Mouse (Mus musculus) C2C12 (cell line): ENCODE results near the gene Ank2.

Source experiments
- CEBPB ChIP-seq: IDR thresholded peaks from one replicate; pipeline ENCODE4 v1.6.1; 2011; ENCODE audit warnings: low read depth, mild to moderate bottlenecking, control low read depth, moderate library complexity
- CTCF ChIP-seq: IDR thresholded peaks from one replicate; pipeline ENCODE4 v1.5.1; 2011; ENCODE audit not compliant: control insufficient read depth, insufficient read depth, insufficient read length
- MAX ChIP-seq: IDR thresholded peaks from one replicate; pipeline ENCODE4 v1.6.1; 2011; ENCODE audit warnings: mild to moderate bottlenecking, control low read depth
- MYOD1 ChIP-seq: IDR thresholded peaks from one replicate; pipeline ENCODE4 v1.6.1; 2011; ENCODE audit warnings: low read depth; ENCODE audit not compliant: control insufficient read depth, insufficient read length
- MYOG ChIP-seq: IDR thresholded peaks from one replicate; pipeline ENCODE4 v1.6.1; 2011; ENCODE audit not compliant: control insufficient read depth, insufficient read length; ENCODE audit errors: extremely low read depth
- USF1 ChIP-seq: IDR thresholded peaks from one replicate; pipeline ENCODE4 v1.6.1; 2011; ENCODE audit warnings: low read depth, mild to moderate bottlenecking, control low read depth, moderate library complexity

- TF ChIP-seq MAX (no peak), MYOD1 (no peak), CTCF (no peak), USF1 (no peak), MYOG (no peak), CEBPB (no peak)
Observed at GRCm38 (mm10) chr3:126996721-126997120, 502.4 kb downstream of the Ank2 start.
